Mouse (Mus musculus): Measurements from ENCODE around the gene Ugt1a6b. TPM values are rescaled to one million over a fixed set of nuclear protein-coding genes. Genes with fewer than 3 reads are reported as not detected.

The Ugt1a6b gene
- polyA plus RNA-seq, 1 experiment from 2014 or later = not detected

DNA sequence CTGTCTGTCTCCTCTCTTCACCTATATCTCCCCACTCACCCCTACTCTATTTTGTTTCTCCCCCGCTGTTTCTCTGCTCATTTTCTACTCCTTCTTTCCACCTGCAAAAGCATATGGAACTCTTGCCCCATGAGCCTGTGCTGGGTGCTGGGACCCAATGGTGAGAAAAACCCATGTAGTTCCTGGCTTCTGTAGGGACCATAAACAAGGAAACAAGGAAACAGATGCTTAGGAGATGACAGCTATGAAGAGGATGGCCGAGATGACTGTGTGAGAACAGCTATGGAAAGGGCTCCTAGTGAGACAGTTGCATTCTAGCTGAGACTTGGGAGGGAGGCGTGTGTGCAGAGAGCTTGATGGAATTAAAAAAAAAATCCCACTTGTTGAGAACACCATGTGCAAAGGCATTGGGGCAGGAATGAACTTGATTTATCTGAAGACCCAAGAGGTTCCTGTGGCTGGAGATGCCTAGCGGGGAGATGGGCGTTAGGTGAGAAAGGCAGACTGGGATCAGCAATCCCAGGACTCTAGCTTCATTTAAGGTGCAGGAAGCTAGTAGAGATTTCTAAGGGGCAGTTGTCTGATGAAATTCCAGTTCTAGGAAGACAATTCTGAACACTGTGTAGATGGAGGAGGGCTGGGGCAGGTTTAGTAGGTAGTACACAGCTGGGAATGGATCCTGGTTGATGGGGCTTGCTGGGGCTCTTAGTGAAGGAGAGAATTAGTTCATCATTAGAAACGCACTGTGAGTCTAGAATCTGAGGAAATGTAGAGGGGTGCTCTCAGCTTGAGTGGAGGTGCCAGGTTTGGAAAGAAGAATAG, 128.1 kb downstream of the Ugt1a6b start:
- ATAC-seq (ENCODE audit: low FRiP score, low read depth) = no peak
- Histone ChIP-seq H3K9me3 (peaks cover 100% of the 10 kb centered on the region), H3K36me3 (no peaks in the 10 kb centered on the region), H3K27me3 (no peaks in the 10 kb centered on the region), H3K4me2 (replicated peaks) (no peak overlapping the region), H3K4me1 (no peaks in the 10 kb centered on the region), H3K9ac (replicated peaks) (no peak overlapping the region), H3K27ac (replicated peaks) (no peak overlapping the region), H3K4me3 (no peak overlapping the region)
- WGBS = 77% methylated on average over 6 of the region's 6 CpGs

DNA sequence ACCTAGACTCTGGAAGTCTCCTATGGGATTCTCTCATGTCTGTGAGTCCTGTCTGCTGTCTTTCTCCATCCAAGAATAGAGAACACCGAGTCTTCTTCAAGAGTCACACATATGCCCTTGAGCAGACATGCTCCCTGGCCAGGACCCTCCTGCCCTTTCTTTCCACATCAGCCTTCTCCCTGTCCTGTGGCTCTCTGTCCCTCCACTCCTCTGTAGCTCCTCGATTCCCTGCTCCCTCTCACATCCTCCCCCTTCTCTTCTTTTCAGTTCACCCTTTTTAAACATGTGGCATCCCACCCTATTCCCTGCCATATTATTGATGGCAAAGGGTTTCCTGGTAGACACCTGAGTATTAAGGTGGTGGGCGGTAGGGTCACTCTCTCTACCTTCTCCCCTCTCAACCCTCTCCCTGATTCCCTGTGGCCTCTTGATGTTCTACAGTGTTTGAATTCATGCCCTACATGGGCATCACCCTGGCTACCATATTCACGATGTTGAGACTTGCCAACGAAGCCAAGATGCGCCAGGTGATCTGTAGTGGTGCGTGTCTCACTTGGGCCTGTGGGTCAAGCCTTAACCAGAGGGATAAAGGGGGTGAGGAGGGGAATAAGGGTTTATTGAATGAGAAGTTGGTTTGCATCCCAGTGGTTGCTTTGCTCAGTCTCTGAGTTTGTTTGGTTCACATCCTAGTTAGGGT, 128.9 kb downstream of the Ugt1a6b start:
- Histone ChIP-seq H3K4me1 (no peaks in the 10 kb centered on the region), H3K4me3 (no peak overlapping the region), H3K27me3 (no peaks in the 10 kb centered on the region), H3K27ac (replicated peaks) (no peak overlapping the region), H3K9me3 (peaks cover 97% of the 10 kb centered on the region), H3K9ac (replicated peaks) (no peak overlapping the region), H3K4me2 (replicated peaks) (no peak overlapping the region), H3K36me3 (no peaks in the 10 kb centered on the region)
- no peak for ATAC-seq (ENCODE audit: low FRiP score, low read depth)
- 66% methylated on average over 7 of the region's 7 CpGs for WGBS

GRCm38 (mm10) chr1:88232664-88233380, 129.8 kb downstream of the Ugt1a6b start:
- no peak overlapping the region for H3K27ac ChIP-seq (replicated peaks)
- H3K9ac ChIP-seq (replicated peaks) = no peak overlapping the region
- ATAC-seq (ENCODE audit: low FRiP score, low read depth) = no peak
- no peaks in the 10 kb centered on the region for H3K27me3 ChIP-seq
- no peak overlapping the region for H3K4me3 ChIP-seq
- peaks cover 97% of the 10 kb centered on the region for H3K9me3 ChIP-seq
- H3K36me3 ChIP-seq = no peaks in the 10 kb centered on the region
- H3K4me1 ChIP-seq = no peaks in the 10 kb centered on the region
- no peak overlapping the region for H3K4me2 ChIP-seq (replicated peaks)
- WGBS = 57% methylated on average over 3 of the region's 3 CpGs

DNA sequence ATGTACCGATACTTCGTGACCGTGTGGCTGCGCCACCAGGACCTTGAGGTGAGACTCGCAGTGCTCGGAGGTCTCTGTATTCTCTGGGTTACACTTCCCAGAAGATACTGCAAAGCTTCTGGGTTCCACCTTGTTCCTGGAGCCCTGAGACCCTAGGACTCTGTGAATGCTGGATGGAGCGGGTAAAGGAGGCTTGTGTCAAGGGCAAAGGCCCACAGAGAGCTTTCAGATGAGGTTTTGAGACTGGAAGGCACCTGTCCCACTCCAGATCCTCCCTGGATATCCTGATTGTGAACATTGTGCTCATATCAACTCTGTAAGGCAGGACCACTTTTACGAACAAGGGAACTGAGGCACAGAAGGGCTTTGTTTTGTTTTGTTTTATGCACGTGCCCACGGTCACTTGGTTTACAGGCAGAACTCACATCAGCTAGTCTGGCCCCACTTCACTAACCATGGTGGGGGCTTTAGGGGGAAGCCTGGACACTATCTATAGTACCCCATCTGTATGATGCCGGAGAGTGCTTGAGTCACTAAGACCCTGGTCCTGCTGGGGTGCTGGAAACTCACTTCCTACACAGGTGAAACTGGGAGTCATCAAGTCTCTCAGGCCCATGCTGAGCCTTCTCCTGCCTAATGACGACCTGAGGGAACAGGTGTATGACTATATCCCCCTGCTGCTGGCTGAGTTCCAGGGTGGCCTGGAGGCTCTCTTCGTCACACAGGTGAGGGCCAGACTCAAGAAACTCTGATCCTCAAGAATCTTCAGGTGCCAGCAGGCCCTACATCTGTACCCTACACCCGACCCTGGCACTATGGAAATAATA, 130.6 kb downstream of the Ugt1a6b start:
- no peak overlapping the region for H3K4me3 ChIP-seq
- peaks cover 97% of the 10 kb centered on the region for H3K9me3 ChIP-seq
- WGBS = 69% methylated on average over 14 of the region's 14 CpGs
- no peaks in the 10 kb centered on the region for H3K36me3 ChIP-seq
- H3K27me3 ChIP-seq = no peaks in the 10 kb centered on the region
- no peaks in the 10 kb centered on the region for H3K4me1 ChIP-seq
- no peak overlapping the region for H3K9ac ChIP-seq (replicated peaks)
- no peak for ATAC-seq (ENCODE audit: low FRiP score, low read depth)
- no peak overlapping the region for H3K27ac ChIP-seq (replicated peaks)
- no peak overlapping the region for H3K4me2 ChIP-seq (replicated peaks)

GRCm38 (mm10) chr1:88234248-88234610, 131.2 kb downstream of the Ugt1a6b start:
- WGBS = 63% methylated on average over 4 of the region's 4 CpGs
- H3K27ac ChIP-seq (replicated peaks) = no peak overlapping the region
- no peak overlapping the region for H3K4me3 ChIP-seq
- H3K9me3 ChIP-seq = peaks cover 97% of the 10 kb centered on the region
- no peak overlapping the region for H3K4me2 ChIP-seq (replicated peaks)
- H3K27me3 ChIP-seq = no peaks in the 10 kb centered on the region
- H3K9ac ChIP-seq (replicated peaks) = no peak overlapping the region
- no peaks in the 10 kb centered on the region for H3K36me3 ChIP-seq
- no peak for ATAC-seq (ENCODE audit: low FRiP score, low read depth)
- no peaks in the 10 kb centered on the region for H3K4me1 ChIP-seq

DNA sequence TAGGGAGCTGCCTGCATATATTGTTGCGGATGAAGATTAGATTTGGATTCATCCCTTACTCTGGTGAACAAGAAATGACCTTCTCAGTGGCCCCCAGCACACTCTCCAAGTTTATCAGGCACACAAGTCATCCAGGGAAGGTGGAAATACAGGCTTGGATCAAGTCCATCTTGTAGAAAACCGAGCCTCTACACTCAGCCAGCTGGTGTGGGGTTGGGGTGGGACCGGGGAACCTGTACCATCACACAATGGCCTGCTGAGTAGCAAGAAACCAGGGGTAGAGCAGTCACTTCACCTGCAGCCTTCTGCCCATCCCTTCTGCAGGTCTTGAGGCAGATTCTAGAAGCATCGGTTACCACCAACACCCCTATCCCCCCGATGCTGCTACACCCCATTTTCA, 131.6 kb downstream of the Ugt1a6b start:
- no peak overlapping the region for H3K27ac ChIP-seq (replicated peaks)
- WGBS = 43% methylated on average over 5 of the region's 5 CpGs
- no peaks in the 10 kb centered on the region for H3K4me1 ChIP-seq
- no peak overlapping the region for H3K9ac ChIP-seq (replicated peaks)
- peaks cover 97% of the 10 kb centered on the region for H3K9me3 ChIP-seq
- H3K36me3 ChIP-seq = no peaks in the 10 kb centered on the region
- no peak overlapping the region for H3K4me2 ChIP-seq (replicated peaks)
- H3K4me3 ChIP-seq = no peak overlapping the region
- no peak for ATAC-seq (ENCODE audit: low FRiP score, low read depth)
- H3K27me3 ChIP-seq = no peaks in the 10 kb centered on the region

GRCm38 (mm10) chr1:88235046-88235893, 132.2 kb downstream of the Ugt1a6b start:
- no peak overlapping the region for H3K27ac ChIP-seq (replicated peaks)
- no peak overlapping the region for H3K4me3 ChIP-seq
- no peak overlapping the region for H3K4me2 ChIP-seq (replicated peaks)
- 63% methylated on average over 11 of the region's 11 CpGs for WGBS
- H3K9me3 ChIP-seq = peaks cover 97% of the 10 kb centered on the region
- peak; percentile 6 for ATAC-seq (ENCODE audit: low FRiP score, low read depth)
- no peaks in the 10 kb centered on the region for H3K27me3 ChIP-seq
- H3K4me1 ChIP-seq = no peaks in the 10 kb centered on the region
- H3K9ac ChIP-seq (replicated peaks) = no peak overlapping the region
- H3K36me3 ChIP-seq = no peaks in the 10 kb centered on the region

GRCm38 (mm10) chr1:88235894-88236415, 132.9 kb downstream of the Ugt1a6b start:
- Histone ChIP-seq H3K4me3 (no peak overlapping the region), H3K9ac (replicated peaks) (no peak overlapping the region), H3K4me2 (replicated peaks) (no peak overlapping the region), H3K27ac (replicated peaks) (no peak overlapping the region), H3K36me3 (no peaks in the 10 kb centered on the region), H3K27me3 (no peaks in the 10 kb centered on the region), H3K4me1 (no peaks in the 10 kb centered on the region), H3K9me3 (peaks cover 97% of the 10 kb centered on the region)
- WGBS = 62% methylated on average over 4 of the region's 4 CpGs
- no peak for ATAC-seq (ENCODE audit: low FRiP score, low read depth)

DNA sequence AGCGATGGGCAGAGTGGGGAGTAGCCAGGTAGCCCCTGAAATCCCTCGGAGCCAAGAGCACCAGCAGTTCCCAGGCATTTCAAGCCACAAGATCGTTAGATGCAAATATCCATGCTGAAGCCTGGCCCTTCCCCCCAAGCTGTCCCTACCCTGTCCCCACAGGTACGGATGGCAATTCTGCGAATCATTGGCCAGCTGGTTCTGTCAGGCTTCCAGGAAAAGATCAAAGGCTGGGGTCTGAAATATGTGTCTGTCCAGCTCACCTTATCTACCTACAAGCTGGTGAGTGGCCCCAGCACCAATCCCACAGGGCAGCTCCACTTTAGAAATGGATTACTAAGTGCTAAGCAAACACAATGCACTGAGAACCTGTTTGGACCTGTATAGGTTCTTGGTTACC, 134.3 kb downstream of the Ugt1a6b start:
- Histone ChIP-seq H3K27ac (replicated peaks) (no peak overlapping the region), H3K4me1 (no peaks in the 10 kb centered on the region), H3K4me3 (no peak overlapping the region), H3K4me2 (replicated peaks) (no peak overlapping the region), H3K27me3 (no peaks in the 10 kb centered on the region), H3K9ac (replicated peaks) (no peak overlapping the region), H3K36me3 (no peaks in the 10 kb centered on the region), H3K9me3 (peaks cover 95% of the 10 kb centered on the region)
- 77% methylated on average over 5 of the region's 5 CpGs for WGBS
- no peak for ATAC-seq (ENCODE audit: low FRiP score, low read depth)

DNA sequence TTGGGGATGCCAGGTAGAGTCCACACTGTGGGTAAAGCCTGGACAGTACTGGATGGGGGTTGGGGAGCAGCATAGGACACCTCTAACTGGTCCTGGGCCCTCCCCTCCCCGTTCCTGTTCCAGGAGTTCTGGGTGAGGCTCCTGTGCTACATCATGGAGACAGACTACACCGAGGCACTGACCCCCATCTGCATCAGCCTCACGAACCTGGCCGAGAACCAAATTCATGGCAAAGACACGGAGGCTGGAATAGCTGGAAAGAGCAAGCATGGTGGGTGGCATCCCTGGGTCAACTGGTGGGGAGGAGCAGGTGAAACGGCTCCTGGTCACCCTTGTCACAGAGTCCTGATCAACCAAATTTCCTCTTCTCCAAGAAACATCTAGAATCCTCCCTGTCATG, 135.7 kb downstream of the Ugt1a6b start:
- WGBS = 75% methylated on average over 6 of the region's 6 CpGs
- no peak; the same call in 1 of the 2 replicates for ATAC-seq (ENCODE audit: low FRiP score, low read depth)

DNA sequence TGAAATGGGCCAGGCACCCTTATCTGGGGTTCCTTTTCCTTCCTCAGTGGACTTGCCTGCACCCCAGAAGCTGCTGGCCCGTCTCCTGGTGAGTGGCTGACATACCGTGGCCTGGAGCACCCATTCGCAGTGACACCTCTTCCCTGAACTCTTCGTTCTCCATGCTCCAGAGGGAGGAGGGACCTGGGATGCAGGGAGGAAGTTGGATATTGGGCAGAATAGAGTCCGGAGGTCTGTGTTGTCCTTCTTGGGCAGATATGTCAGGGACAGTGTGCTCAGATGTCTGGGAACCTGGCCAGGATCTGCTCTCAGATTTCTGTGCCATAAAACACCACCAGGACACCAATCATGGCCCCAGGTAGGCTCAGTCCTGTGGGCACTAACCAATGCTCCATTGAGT, 137.0 kb downstream of the Ugt1a6b start:
- no peak overlapping the region for H3K4me3 ChIP-seq
- no peaks in the 10 kb centered on the region for H3K36me3 ChIP-seq
- no peak overlapping the region for H3K4me2 ChIP-seq (replicated peaks)
- WGBS = 74% methylated on average over 5 of the region's 5 CpGs
- no peak for ATAC-seq (ENCODE audit: low FRiP score, low read depth)
- no peaks in the 10 kb centered on the region for H3K4me1 ChIP-seq
- no peak overlapping the region for H3K9ac ChIP-seq (replicated peaks)
- H3K27ac ChIP-seq (replicated peaks) = no peak overlapping the region
- H3K27me3 ChIP-seq = no peaks in the 10 kb centered on the region
- H3K9me3 ChIP-seq = peaks cover 95% of the 10 kb centered on the region

More for the DNA sequence above, 135.7 kb downstream of the Ugt1a6b start:
- Histone ChIP-seq H3K4me1 (no peaks in the 10 kb centered on the region), H3K4me2 (replicated peaks) (no peak overlapping the region), H3K4me3 (no peak overlapping the region), H3K27me3 (no peaks in the 10 kb centered on the region), H3K36me3 (no peaks in the 10 kb centered on the region), H3K9me3 (peaks cover 95% of the 10 kb centered on the region), H3K9ac (replicated peaks) (no peak overlapping the region), H3K27ac (replicated peaks) (no peak overlapping the region)
